27 mouse cellular contexts compared by ENCODE assay signal in genomic region chr10:76174899-76175298, GRCm38 (mm10). TPM values are rescaled to one million over a fixed set of nuclear protein-coding genes. Genes with fewer than 3 reads are reported as not detected.
DNase-seq lines count a peak whose midpoint lies in the region; ATAC-seq lines count a peak whose summit lies in the region.
"Had no signal": no experiment of that assay in that cellular context is flagged by ENCODE, and none has a peak within 500 bp of the region (broad histone marks: within the 10 kb centered on the region; RNA-seq: fewer than 3 reads in every experiment).

No protein-coding gene starts in this region.

- ATAC-seq in forebrain, embryonic 14.5 days = no peak
- no peak for ATAC-seq in midbrain, embryonic 14.5 days (ENCODE audit: low FRiP score, low TSS enrichment)
- ATAC-seq in midbrain, embryonic 15.5 days (replicated peaks) = no peak
- no peak for ATAC-seq in megakaryocyte, adult 5-6 weeks (ENCODE audit: poor library complexity, severe bottlenecking)
- ATAC-seq: hindbrain, embryonic 16.5 days had no signal

- no peak overlapping the region for H3K27ac ChIP-seq in forebrain, embryonic 14.5 days (ENCODE audit: low read depth, low read length)
- no peak overlapping the region for H3K27ac ChIP-seq in forebrain, embryonic 10.5 days
- H3K27ac ChIP-seq in midbrain, embryonic 14.5 days (replicated peaks; ENCODE audit: low read depth, low read length) = no peak overlapping the region
- no peak overlapping the region for H3K27ac ChIP-seq in midbrain, embryonic 15.5 days
- H3K27ac ChIP-seq: embryonic facial prominence, embryonic 15.5 days; gastrocnemius, adult 2 months; hindbrain, embryonic 12.5 days had no signal

- peak; percentile 41 for DNase-seq in forebrain, embryonic 14.5 days (ENCODE audit: low spot score)
- no peak for DNase-seq in forebrain, embryonic 10.5 days (ENCODE audit: extremely low spot score, low spot score)
- DNase-seq in layer of hippocampus, adult 9-11 months = peak; percentile 8
- DNase-seq in layer of hippocampus, postnatal 14 days (ENCODE audit: low spot score in 2 of 2) = no peak
- DNase-seq in midbrain, embryonic 14.5 days = peak; percentile 45
- DNase-seq: adrenal gland, postnatal 25 days; cerebellum, adult 11 months; cerebellum, adult 8-10 months; cerebellum, postnatal 14 days; embryo, embryonic 11 days; gastrocnemius, adult 2 months; gastrocnemius, postnatal 25 days; heart, postnatal 10 days; heart, postnatal 4 days had no signal

- no peaks in the 10 kb centered on the region for H3K27me3 ChIP-seq in forebrain, embryonic 14.5 days (replicated peaks; ENCODE audit: control insufficient read depth, insufficient read depth, low read length)
- no peaks in the 10 kb centered on the region for H3K27me3 ChIP-seq in forebrain, embryonic 10.5 days (ENCODE audit: poor library complexity, severe bottlenecking)
- no peaks in the 10 kb centered on the region for H3K27me3 ChIP-seq in midbrain, embryonic 14.5 days (ENCODE audit: control insufficient read depth, insufficient read depth, low read length)
- H3K27me3 ChIP-seq in midbrain, embryonic 15.5 days (replicated peaks) = no peaks in the 10 kb centered on the region
- H3K27me3 ChIP-seq: embryonic facial prominence, embryonic 15.5 days; hindbrain, embryonic 12.5 days had no signal

- H3K9ac ChIP-seq in forebrain, embryonic 14.5 days (ENCODE audit: low read length) = no peak overlapping the region
- H3K9ac ChIP-seq in midbrain, embryonic 14.5 days (replicated peaks; ENCODE audit: low read length) = no peak overlapping the region
- H3K9ac ChIP-seq in midbrain, embryonic 15.5 days = no peak overlapping the region
- H3K9ac ChIP-seq: embryonic facial prominence, embryonic 15.5 days; hindbrain, embryonic 12.5 days had no signal

- no peaks in the 10 kb centered on the region for H3K36me3 ChIP-seq in forebrain, embryonic 14.5 days (ENCODE audit: control insufficient read depth, insufficient read depth, low read length)
- no peaks in the 10 kb centered on the region for H3K36me3 ChIP-seq in forebrain, embryonic 10.5 days (replicated peaks)
- H3K36me3 ChIP-seq in midbrain, embryonic 14.5 days (ENCODE audit: control insufficient read depth, insufficient read depth, low read length) = no peaks in the 10 kb centered on the region
- H3K36me3 ChIP-seq in midbrain, embryonic 15.5 days (replicated peaks) = no peaks in the 10 kb centered on the region
- H3K36me3 ChIP-seq: embryonic facial prominence, embryonic 15.5 days; hindbrain, embryonic 12.5 days had no signal

- H3K4me3 ChIP-seq in forebrain, embryonic 14.5 days (ENCODE audit: low read depth, low read length) = no peak overlapping the region
- no peak overlapping the region for H3K4me3 ChIP-seq in forebrain, embryonic 10.5 days
- no peak overlapping the region for H3K4me3 ChIP-seq in midbrain, embryonic 14.5 days (replicated peaks; ENCODE audit: low read depth, low read length)
- H3K4me3 ChIP-seq in midbrain, embryonic 15.5 days = no peak overlapping the region
- H3K4me3 ChIP-seq: embryonic facial prominence, embryonic 15.5 days; erythroblast, embryonic 14.5 days; gastrocnemius, adult 2 months; hindbrain, embryonic 12.5 days had no signal

- H3K9me3 ChIP-seq in forebrain, embryonic 14.5 days (replicated peaks; ENCODE audit: control insufficient read depth, low read length) = no peaks in the 10 kb centered on the region
- H3K9me3 ChIP-seq in forebrain, embryonic 10.5 days = no peaks in the 10 kb centered on the region
- no peaks in the 10 kb centered on the region for H3K9me3 ChIP-seq in midbrain, embryonic 14.5 days (ENCODE audit: control insufficient read depth, low read length)
- H3K9me3 ChIP-seq in midbrain, embryonic 15.5 days = no peaks in the 10 kb centered on the region
- H3K9me3 ChIP-seq: embryonic facial prominence, embryonic 15.5 days; hindbrain, embryonic 12.5 days had no signal

- WGBS in forebrain, embryonic 14.5 days = 21% methylated on average over 2 of the region's 2 CpGs
- 61% methylated on average over 2 of the region's 2 CpGs for WGBS in forebrain, embryonic 10.5 days
- 16% methylated on average over 2 of the region's 2 CpGs for WGBS in midbrain, embryonic 14.5 days
- WGBS in midbrain, embryonic 15.5 days = 31% methylated on average over 2 of the region's 2 CpGs

- H3K4me1 ChIP-seq in forebrain, embryonic 14.5 days (ENCODE audit: control insufficient read depth, insufficient read depth, low read length) = no peaks in the 10 kb centered on the region
- no peaks in the 10 kb centered on the region for H3K4me1 ChIP-seq in forebrain, embryonic 10.5 days
- H3K4me1 ChIP-seq in midbrain, embryonic 14.5 days (ENCODE audit: control insufficient read depth, insufficient read depth, low read length) = peaks cover 3% of the 10 kb centered on the region; the same call in 1 of the 2 replicates
- H3K4me1 ChIP-seq in midbrain, embryonic 15.5 days = peaks cover 3% of the 10 kb centered on the region; the same call in 1 of the 2 replicates
- H3K4me1 ChIP-seq: embryonic facial prominence, embryonic 15.5 days; hindbrain, embryonic 12.5 days had no signal

- H3K4me2 ChIP-seq in forebrain, embryonic 14.5 days (ENCODE audit: low read length) = no peak overlapping the region
- H3K4me2 ChIP-seq in midbrain, embryonic 14.5 days (ENCODE audit: low read length) = no peak overlapping the region
- no peak overlapping the region for H3K4me2 ChIP-seq in midbrain, embryonic 15.5 days
- H3K4me2 ChIP-seq: embryonic facial prominence, embryonic 15.5 days; hindbrain, embryonic 12.5 days had no signal

RNA-seq across cellular contexts. Expression of gene Slc5a4a, which starts 27.6 kb away (rescaled TPM):
- polyA plus RNA-seq in forebrain, embryonic 14.5 days (2014; fragmentation: Nextera tagmentation; extraction: Ambion mirVana) = not detected in 2 replicates
- polyA plus RNA-seq in forebrain, embryonic 10.5 days (2016; fragmentation: Nextera tagmentation; extraction: Ambion mirVana) = not detected in 2 replicates
- not detected for total RNA-seq in layer of hippocampus, postnatal 14 days (2021)
- polyA plus RNA-seq in midbrain, embryonic 14.5 days (2014; fragmentation: Nextera tagmentation; extraction: Ambion mirVana) = 0.13 TPM in 1 of 2 replicates, not detected in the other
- polyA plus RNA-seq in midbrain, embryonic 15.5 days (2015; fragmentation: Nextera tagmentation; extraction: Ambion mirVana) = 0.15 TPM in 1 of 2 replicates, not detected in the other
- not detected in 2 replicates for total RNA-seq in megakaryocyte, adult 5-6 weeks (2015)
- not detected in 2 replicates for total RNA-seq in megakaryocyte, adult 5-6 weeks (2017)
- total RNA-seq: adrenal gland, postnatal 25 days; common myeloid progenitor, adult 5-6 weeks; gastrocnemius, adult 2 months; gastrocnemius, postnatal 25 days; granulocyte monocyte progenitor cell, adult 5-6 weeks; heart, postnatal 10 days; heart, postnatal 4 days; MEL had no signal
- polyA plus RNA-seq: C2C12; embryonic facial prominence, embryonic 11.5 days; embryonic facial prominence, embryonic 15.5 days; erythroblast, embryonic 14.5 days; forebrain, embryonic 11.5 days; heart, embryonic 14.5 days; hindbrain, embryonic 12.5 days had no signal

Comparison
In these comparisons a context has a peak if more than half of its experiments do, and no peak if none do; other contexts are left out.
1. DNase-seq: peak in forebrain, embryonic 14.5 days (single experiment), layer of hippocampus, adult 9-11 months (single experiment) and midbrain, embryonic 14.5 days (single experiment); none in forebrain, embryonic 10.5 days (single experiment) and layer of hippocampus, postnatal 14 days (0 of 2).